Mouse (Mus musculus): ENCODE data around the gene Gm37240. TPM values are rescaled to one million over a fixed set of nuclear protein-coding genes. Genes with fewer than 3 reads are reported as not detected.

The Gm37240 gene
- polyA plus RNA-seq, 1 experiment from 2014 or later: 1.1 TPM

DNA sequence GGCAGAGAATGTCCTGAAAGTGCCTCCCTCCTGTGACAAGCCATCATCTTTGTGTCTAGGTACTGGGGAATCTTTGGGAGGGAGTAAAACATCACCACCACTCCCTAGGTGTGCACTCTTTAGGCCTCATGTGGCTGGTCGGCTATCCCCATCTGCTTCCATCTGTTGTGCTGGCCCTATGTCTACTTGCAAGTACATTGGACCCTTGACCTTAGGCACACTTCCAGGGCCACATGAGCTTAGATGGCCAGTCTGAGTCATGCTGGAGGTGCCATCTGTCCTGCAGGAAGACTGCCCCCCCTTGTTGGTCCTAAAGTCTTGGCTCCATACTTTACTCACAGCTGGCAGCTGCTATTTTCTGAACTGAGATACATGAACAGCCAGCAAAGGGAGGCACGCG lies 493.9 kb downstream of the Gm37240 start:
- no peak for ATAC-seq
- Histone ChIP-seq H3K4me1 (ENCODE audit: control insufficient read depth, insufficient read depth, low read length) (no peaks in the 10 kb centered on the region), H3K27ac (ENCODE audit: low read depth, low read length) (no peak overlapping the region), H3K36me3 (ENCODE audit: control insufficient read depth, insufficient read depth, low read length) (no peaks in the 10 kb centered on the region), H3K4me3 (ENCODE audit: low read depth, low read length) (no peak overlapping the region), H3K9ac (ENCODE audit: low read length) (no peak overlapping the region), H3K27me3 (replicated peaks; ENCODE audit: control insufficient read depth, insufficient read depth, low read length) (no peaks in the 10 kb centered on the region), H3K4me2 (ENCODE audit: low read length) (no peak overlapping the region), H3K9me3 (replicated peaks; ENCODE audit: control insufficient read depth, low read length) (0 out of 2 replicates have a peak, but pooled peaks cover 4% of the 10 kb centered on the region)
- 93% methylated on average over 3 of the region's 3 CpGs for WGBS
- DNase-seq (ENCODE audit: low spot score): no peak

DNA sequence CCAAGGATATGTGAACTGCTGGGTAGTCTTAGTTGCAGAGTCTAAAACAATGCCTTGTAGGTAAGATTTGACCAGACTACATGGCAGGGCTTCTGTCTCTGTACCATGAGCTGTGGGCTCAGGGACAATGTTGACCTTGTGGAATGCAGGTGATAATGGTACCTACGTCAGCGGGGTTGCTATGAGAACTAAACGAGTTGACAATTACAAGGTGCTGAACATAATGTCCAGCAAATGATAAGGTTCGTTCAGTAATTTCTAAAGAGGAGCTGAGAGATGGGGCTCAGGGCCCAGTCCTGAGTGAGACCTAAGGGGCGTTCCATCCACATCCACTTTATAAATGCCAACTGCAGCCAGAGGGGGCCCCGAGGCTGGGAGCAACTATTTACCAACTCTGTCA lies 495.6 kb downstream of the Gm37240 start:
- H3K4me2 ChIP-seq (ENCODE audit: low read length): no peak overlapping the region
- DNase-seq (ENCODE audit: low spot score): no peak
- H3K9me3 ChIP-seq (replicated peaks; ENCODE audit: control insufficient read depth, low read length): 0 out of 2 replicates have a peak, but pooled peaks cover 4% of the 10 kb centered on the region
- WGBS: 90% methylated on average over 6 of the region's 6 CpGs
- no peaks in the 10 kb centered on the region for H3K27me3 ChIP-seq (replicated peaks; ENCODE audit: control insufficient read depth, insufficient read depth, low read length)
- no peak for ATAC-seq
- no peaks in the 10 kb centered on the region for H3K4me1 ChIP-seq (ENCODE audit: control insufficient read depth, insufficient read depth, low read length)
- no peak overlapping the region for H3K27ac ChIP-seq (ENCODE audit: low read depth, low read length)
- no peaks in the 10 kb centered on the region for H3K36me3 ChIP-seq (ENCODE audit: control insufficient read depth, insufficient read depth, low read length)
- no peak overlapping the region for H3K4me3 ChIP-seq (ENCODE audit: low read depth, low read length)
- no peak overlapping the region for H3K9ac ChIP-seq (ENCODE audit: low read length)

DNA sequence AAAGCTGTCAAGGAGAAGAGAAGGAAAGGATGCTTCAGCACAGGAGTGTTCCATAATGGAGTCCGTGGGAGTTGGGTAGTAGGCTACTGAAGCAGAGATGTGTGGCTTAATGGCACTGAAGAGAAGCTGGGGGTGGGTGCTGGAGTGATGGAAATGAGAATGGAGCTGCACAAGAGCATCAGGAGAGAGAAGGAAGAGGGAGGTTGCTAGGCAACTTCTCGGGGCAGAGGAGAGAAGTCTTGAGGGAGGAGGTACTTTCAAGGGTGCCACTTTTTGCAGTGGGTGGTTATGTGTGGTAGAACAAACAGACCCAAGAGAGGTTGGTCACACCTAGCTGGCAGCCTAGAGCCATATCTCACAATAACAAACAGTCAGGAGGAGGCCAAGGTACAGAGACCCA lies 496.2 kb downstream of the Gm37240 start:
- H3K4me2 ChIP-seq (ENCODE audit: low read length): no peak overlapping the region
- no peaks in the 10 kb centered on the region for H3K27me3 ChIP-seq (replicated peaks; ENCODE audit: control insufficient read depth, insufficient read depth, low read length)
- H3K36me3 ChIP-seq (ENCODE audit: control insufficient read depth, insufficient read depth, low read length): no peaks in the 10 kb centered on the region
- no peak overlapping the region for H3K27ac ChIP-seq (ENCODE audit: low read depth, low read length)
- 78% methylated on average over 2 of the region's 2 CpGs for WGBS
- no peak for DNase-seq (ENCODE audit: low spot score)
- H3K4me1 ChIP-seq (ENCODE audit: control insufficient read depth, insufficient read depth, low read length): no peaks in the 10 kb centered on the region
- H3K9ac ChIP-seq (ENCODE audit: low read length): no peak overlapping the region
- 0 out of 2 replicates have a peak, but pooled peaks cover 4% of the 10 kb centered on the region for H3K9me3 ChIP-seq (replicated peaks; ENCODE audit: control insufficient read depth, low read length)
- no peak for ATAC-seq
- no peak overlapping the region for H3K4me3 ChIP-seq (ENCODE audit: low read depth, low read length)

DNA sequence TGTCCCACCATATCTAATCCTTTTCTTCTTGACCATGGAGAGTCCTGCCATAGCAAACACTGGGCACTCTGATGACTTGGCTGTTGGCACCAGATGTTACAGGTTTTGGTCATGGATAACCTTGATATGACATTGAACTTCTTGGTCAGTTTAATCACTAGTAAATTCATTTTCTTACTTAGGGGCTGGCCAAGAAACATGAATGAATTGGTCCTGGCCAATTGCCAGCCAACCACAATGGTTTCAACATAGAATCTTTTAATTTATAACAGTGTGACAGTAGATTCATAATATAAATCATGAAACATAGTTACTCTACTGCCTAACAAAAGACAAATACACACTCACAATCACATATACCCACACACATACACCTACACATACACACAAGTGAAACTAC lies 501.9 kb downstream of the Gm37240 start:
- H3K36me3 ChIP-seq (ENCODE audit: control insufficient read depth, insufficient read depth, low read length): no peaks in the 10 kb centered on the region
- no peaks in the 10 kb centered on the region for H3K27me3 ChIP-seq (replicated peaks; ENCODE audit: control insufficient read depth, insufficient read depth, low read length)
- H3K9ac ChIP-seq (ENCODE audit: low read length): no peak overlapping the region
- no peak overlapping the region for H3K4me3 ChIP-seq (ENCODE audit: low read depth, low read length)
- no peak for DNase-seq (ENCODE audit: low spot score)
- H3K27ac ChIP-seq (ENCODE audit: low read depth, low read length): no peak overlapping the region
- no peaks in the 10 kb centered on the region for H3K4me1 ChIP-seq (ENCODE audit: control insufficient read depth, insufficient read depth, low read length)
- H3K4me2 ChIP-seq (ENCODE audit: low read length): no peak overlapping the region
- no peaks in the 10 kb centered on the region for H3K9me3 ChIP-seq (replicated peaks; ENCODE audit: control insufficient read depth, low read length)
- ATAC-seq: no peak

DNA sequence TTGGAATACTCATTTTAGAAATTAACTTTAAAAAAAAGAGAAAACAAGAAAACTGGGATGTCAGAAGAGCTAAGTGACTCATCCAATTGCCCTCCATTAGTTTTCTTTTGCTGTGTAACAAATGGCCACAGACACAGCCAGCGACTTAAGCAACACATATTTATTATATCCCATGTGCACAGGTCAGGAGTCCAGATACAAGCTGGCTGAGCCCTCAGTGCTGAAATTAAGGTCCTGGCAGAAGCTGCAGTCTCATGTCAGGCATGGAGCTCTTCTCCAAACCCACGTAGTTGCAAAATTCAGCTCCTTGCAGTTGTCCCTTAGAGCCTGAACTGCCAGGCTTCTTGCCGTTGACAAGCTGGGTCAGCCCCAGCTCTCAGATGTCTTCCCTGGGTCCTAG lies 504.0 kb downstream of the Gm37240 start:
- 86% methylated on average over 3 of the region's 3 CpGs for WGBS

DNA sequence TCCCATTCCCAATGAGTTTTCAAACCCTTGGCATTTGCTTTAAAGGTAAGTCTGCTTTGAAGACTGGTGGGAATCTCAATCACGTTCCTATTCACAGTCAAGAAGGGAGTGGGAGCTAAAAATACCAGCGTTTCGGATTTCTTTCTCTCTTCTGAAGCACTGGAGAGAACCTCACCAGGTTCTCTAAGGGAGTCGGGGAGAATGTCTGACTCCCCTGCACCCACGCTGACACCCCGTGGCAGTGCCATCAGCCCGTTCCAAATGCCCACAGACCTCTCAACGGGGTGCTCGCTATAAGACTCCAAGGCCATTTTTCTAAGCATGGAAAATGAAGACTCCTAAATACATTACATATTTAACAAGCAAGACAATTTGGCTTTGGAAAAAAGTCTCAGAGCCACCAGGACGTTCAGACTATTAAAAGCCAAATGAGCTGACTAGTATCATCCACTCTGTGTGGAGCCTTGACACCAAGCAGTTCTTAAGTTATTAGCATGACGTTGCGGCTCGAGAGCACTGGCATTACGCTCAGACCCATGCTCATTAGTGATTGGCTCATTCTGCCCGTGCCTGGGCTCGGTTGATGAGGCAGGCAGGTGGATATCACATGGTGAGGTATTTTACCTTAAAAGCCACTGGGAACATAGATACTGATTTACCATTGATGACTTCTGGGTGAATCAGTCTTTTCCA lies 508.5 kb downstream of the Gm37240 start:
- Histone ChIP-seq H3K9ac (ENCODE audit: low read length) (no peak overlapping the region), H3K4me2 (ENCODE audit: low read length) (no peak overlapping the region), H3K36me3 (ENCODE audit: control insufficient read depth, insufficient read depth, low read length) (no peaks in the 10 kb centered on the region), H3K9me3 (replicated peaks; ENCODE audit: control insufficient read depth, low read length) (no peaks in the 10 kb centered on the region), H3K4me3 (ENCODE audit: low read depth, low read length) (no peak overlapping the region), H3K27me3 (replicated peaks; ENCODE audit: control insufficient read depth, insufficient read depth, low read length) (no peaks in the 10 kb centered on the region), H3K4me1 (ENCODE audit: control insufficient read depth, insufficient read depth, low read length) (no peaks in the 10 kb centered on the region), H3K27ac (ENCODE audit: low read depth, low read length) (no peak overlapping the region)
- DNase-seq (ENCODE audit: low spot score) (no peak), ATAC-seq (no peak)
- WGBS: 67% methylated on average over 16 of the region's 16 CpGs

More for the DNA sequence above, 504.0 kb downstream of the Gm37240 start:
- ATAC-seq (no peak), DNase-seq (ENCODE audit: low spot score) (no peak)
- Histone ChIP-seq H3K4me1 (ENCODE audit: control insufficient read depth, insufficient read depth, low read length) (no peaks in the 10 kb centered on the region), H3K4me2 (ENCODE audit: low read length) (no peak overlapping the region), H3K27me3 (replicated peaks; ENCODE audit: control insufficient read depth, insufficient read depth, low read length) (no peaks in the 10 kb centered on the region), H3K9ac (ENCODE audit: low read length) (no peak overlapping the region), H3K9me3 (replicated peaks; ENCODE audit: control insufficient read depth, low read length) (no peaks in the 10 kb centered on the region), H3K36me3 (ENCODE audit: control insufficient read depth, insufficient read depth, low read length) (no peaks in the 10 kb centered on the region), H3K27ac (ENCODE audit: low read depth, low read length) (no peak overlapping the region), H3K4me3 (ENCODE audit: low read depth, low read length) (no peak overlapping the region)

DNA sequence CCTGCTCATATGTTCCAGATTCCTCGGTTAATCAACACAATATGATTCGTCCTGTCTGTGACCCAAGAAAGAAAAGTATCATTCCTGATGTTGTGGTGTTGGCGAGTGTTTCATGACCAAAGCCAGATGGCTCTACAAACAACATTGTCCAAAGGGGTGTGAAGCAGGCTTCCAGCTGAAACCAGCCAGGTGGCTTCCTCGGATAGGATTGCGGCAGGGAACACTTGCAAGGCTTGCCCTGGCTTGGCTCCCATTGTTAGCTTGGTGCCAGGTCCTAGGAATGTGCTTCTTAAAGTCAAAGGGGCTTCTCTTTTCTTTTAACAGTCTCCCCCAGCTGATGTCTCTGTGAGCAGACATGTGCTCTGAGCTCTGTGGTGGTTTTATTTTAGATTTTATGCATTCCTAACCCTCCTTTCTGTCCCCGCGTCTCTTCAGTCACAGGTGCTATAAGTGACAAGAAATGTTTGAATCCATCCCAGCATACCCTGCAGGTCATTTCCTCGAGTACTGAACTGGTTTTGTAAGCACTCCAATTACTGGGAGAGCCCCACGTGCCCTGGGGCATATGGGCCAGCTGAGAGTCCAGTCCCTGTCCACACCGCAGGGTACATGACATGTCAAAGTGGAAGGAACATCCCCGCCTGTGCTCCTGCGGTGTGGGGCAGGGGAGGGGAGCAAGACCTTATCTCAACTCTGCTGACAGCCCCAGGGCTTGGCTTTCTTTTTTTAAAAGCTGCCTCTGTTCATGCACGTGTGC lies 509.2 kb downstream of the Gm37240 start:
- Histone ChIP-seq H3K4me3 (ENCODE audit: low read depth, low read length) (no peak overlapping the region), H3K4me2 (ENCODE audit: low read length) (no peak overlapping the region), H3K9ac (ENCODE audit: low read length) (no peak overlapping the region), H3K36me3 (ENCODE audit: control insufficient read depth, insufficient read depth, low read length) (no peaks in the 10 kb centered on the region), H3K27ac (ENCODE audit: low read depth, low read length) (no peak overlapping the region), H3K9me3 (replicated peaks; ENCODE audit: control insufficient read depth, low read length) (no peaks in the 10 kb centered on the region), H3K4me1 (ENCODE audit: control insufficient read depth, insufficient read depth, low read length) (no peaks in the 10 kb centered on the region), H3K27me3 (replicated peaks; ENCODE audit: control insufficient read depth, insufficient read depth, low read length) (no peaks in the 10 kb centered on the region)
- WGBS: 72% methylated on average over 13 of the region's 13 CpGs
- ATAC-seq (no peak), DNase-seq (ENCODE audit: low spot score) (no peak)

DNA sequence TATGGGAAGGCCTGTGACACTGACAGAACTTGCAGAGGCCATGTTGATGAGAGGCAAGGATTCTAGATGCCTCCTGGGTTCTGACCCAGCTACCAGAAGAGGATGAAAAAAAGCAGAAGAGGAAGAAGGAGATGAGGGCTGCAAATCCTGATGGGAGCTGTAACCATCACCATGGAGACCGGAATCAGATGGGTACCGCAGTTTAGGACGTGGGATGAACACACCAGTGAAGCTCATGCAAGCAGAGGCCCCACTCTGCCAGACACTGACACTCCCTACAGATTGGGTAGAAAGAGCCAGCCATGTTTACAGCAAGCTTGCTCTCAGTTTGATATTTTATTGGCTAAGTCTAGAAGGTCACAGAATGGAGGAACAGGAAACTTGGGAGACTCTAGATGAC lies 509.8 kb downstream of the Gm37240 start:
- H3K27me3 ChIP-seq (replicated peaks; ENCODE audit: control insufficient read depth, insufficient read depth, low read length): no peaks in the 10 kb centered on the region
- no peaks in the 10 kb centered on the region for H3K36me3 ChIP-seq (ENCODE audit: control insufficient read depth, insufficient read depth, low read length)
- H3K9ac ChIP-seq (ENCODE audit: low read length): no peak overlapping the region
- no peaks in the 10 kb centered on the region for H3K4me1 ChIP-seq (ENCODE audit: control insufficient read depth, insufficient read depth, low read length)
- H3K9me3 ChIP-seq (replicated peaks; ENCODE audit: control insufficient read depth, low read length): no peaks in the 10 kb centered on the region
- DNase-seq (ENCODE audit: low spot score) (no peak), ATAC-seq (no peak)
- no peak overlapping the region for H3K27ac ChIP-seq (ENCODE audit: low read depth, low read length)
- WGBS: 88% methylated on average over 3 of the region's 3 CpGs
- no peak overlapping the region for H3K4me3 ChIP-seq (ENCODE audit: low read depth, low read length)
- no peak overlapping the region for H3K4me2 ChIP-seq (ENCODE audit: low read length)

DNA sequence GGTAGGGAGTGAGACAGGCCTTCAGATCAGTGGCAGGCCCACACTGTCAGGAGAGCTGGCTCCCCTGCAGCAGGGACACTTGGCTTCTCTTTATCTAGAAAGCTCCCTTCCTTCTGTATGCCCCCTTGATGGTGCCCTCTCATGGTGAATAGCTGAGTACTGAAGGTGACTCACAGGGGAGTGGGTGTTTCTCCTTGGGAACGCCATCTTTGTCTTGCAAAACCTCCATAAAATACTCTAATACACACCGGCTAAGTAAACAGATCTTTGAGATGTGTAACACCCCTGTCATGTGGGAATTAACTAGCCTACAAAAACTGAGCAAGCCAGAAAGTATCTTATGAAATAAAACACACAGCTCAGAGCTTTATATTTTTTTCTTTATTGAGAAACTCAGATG lies 510.8 kb downstream of the Gm37240 start:
- no peaks in the 10 kb centered on the region for H3K36me3 ChIP-seq (ENCODE audit: control insufficient read depth, insufficient read depth, low read length)
- no peaks in the 10 kb centered on the region for H3K9me3 ChIP-seq (replicated peaks; ENCODE audit: control insufficient read depth, low read length)
- no peaks in the 10 kb centered on the region for H3K4me1 ChIP-seq (ENCODE audit: control insufficient read depth, insufficient read depth, low read length)
- no peak for DNase-seq (ENCODE audit: low spot score)
- no peak for ATAC-seq
- no peak overlapping the region for H3K4me3 ChIP-seq (ENCODE audit: low read depth, low read length)
- no peak overlapping the region for H3K4me2 ChIP-seq (ENCODE audit: low read length)
- no peaks in the 10 kb centered on the region for H3K27me3 ChIP-seq (replicated peaks; ENCODE audit: control insufficient read depth, insufficient read depth, low read length)
- H3K27ac ChIP-seq (ENCODE audit: low read depth, low read length): no peak overlapping the region
- WGBS: 93% methylated on average over 2 of the region's 2 CpGs
- no peak overlapping the region for H3K9ac ChIP-seq (ENCODE audit: low read length)
